Mouse (Mus musculus): Measurements from ENCODE around the gene Itgb4. TPM values are rescaled to one million over a fixed set of nuclear protein-coding genes. Genes with fewer than 3 reads are reported as not detected.
A peak's percentile ranks its signal among the peaks of the same experiment; 100 is the strongest.
"Not testable (repeated sequence)": the region's sequence is repeated elsewhere in the genome, so short reads cannot be mapped to it uniquely, and the experiment has no call there.

Itgb4 gene
- total RNA-seq, 2 experiments from 2014 or later: 3.5 to 4.0 TPM

- no peak for DNase-seq (ENCODE audit: low spot score)
Measured at GRCm38 (mm10) chr11:116005701-116006419, 31.4 kb downstream of the Itgb4 start.

GRCm38 (mm10) chr11:116007095-116007850 lies 32.8 kb downstream of the Itgb4 start:
- no peak for DNase-seq (ENCODE audit: low spot score)
- intact Hi-C loops (cut with DNase I): no loop called here

More at GRCm38 (mm10) chr11:116005701-116006419, 31.4 kb downstream of the Itgb4 start:
- intact Hi-C loops (cut with DNase I): no loop called here

GRCm38 (mm10) chr11:116008411-116008810 lies 33.9 kb downstream of the Itgb4 start:
- intact Hi-C loops (cut with DNase I): no loop called here
- no peak for DNase-seq (ENCODE audit: low spot score)

- DNase-seq (ENCODE audit: low spot score): no peak
- intact Hi-C loops (cut with DNase I): no loop called here
Measured at GRCm38 (mm10) chr11:116008832-116009375, 34.4 kb downstream of the Itgb4 start.

- intact Hi-C loops (cut with DNase I): no loop called here
Measured at GRCm38 (mm10) chr11:116009661-116010060, 35.2 kb downstream of the Itgb4 start.

GRCm38 (mm10) chr11:116010146-116010545 lies 35.6 kb downstream of the Itgb4 start:
- intact Hi-C loops (cut with DNase I): no loop called here
- DNase-seq (ENCODE audit: low spot score): no peak

More at GRCm38 (mm10) chr11:116009661-116010060, 35.2 kb downstream of the Itgb4 start:
- no peak for DNase-seq (ENCODE audit: low spot score)

GRCm38 (mm10) chr11:116010948-116011347 lies 36.4 kb downstream of the Itgb4 start:
- intact Hi-C loops (cut with DNase I): no loop called here
- DNase-seq (ENCODE audit: low spot score): no peak

- DNase-seq (ENCODE audit: low spot score): no peak
- intact Hi-C loops (cut with DNase I): no loop called here
Measured at GRCm38 (mm10) chr11:116011529-116012261, 37.2 kb downstream of the Itgb4 start.

- intact Hi-C loops (cut with DNase I): no loop called here
- peak; percentile 85 for DNase-seq (ENCODE audit: low spot score)
Measured at GRCm38 (mm10) chr11:116012262-116012947, 37.9 kb downstream of the Itgb4 start, which contains the start of gene Galk1. Gene Galk1 (minus strand): TSS chr11:116012719.

- DNase-seq (ENCODE audit: low spot score): no peak
- intact Hi-C loops (cut with DNase I): no loop called here
Measured at GRCm38 (mm10) chr11:116014821-116015220, 40.3 kb downstream of the Itgb4 start.

- no peak for DNase-seq (ENCODE audit: low spot score)
- intact Hi-C loops (cut with DNase I): no loop called here
Measured at GRCm38 (mm10) chr11:116018106-116018505, 43.6 kb downstream of the Itgb4 start.

- DNase-seq (ENCODE audit: low spot score); intact Hi-C loops (cut with DNase I): not testable (repeated sequence)
Measured at GRCm38 (mm10) chr11:116018867-116019266, 44.4 kb downstream of the Itgb4 start.

- DNase-seq (ENCODE audit: low spot score): no peak
- intact Hi-C loops (cut with DNase I): no loop called here
Measured at GRCm38 (mm10) chr11:116019360-116019791, 44.9 kb downstream of the Itgb4 start.

GRCm38 (mm10) chr11:116019976-116020411 lies 45.5 kb downstream of the Itgb4 start:
- DNase-seq (ENCODE audit: low spot score): no peak
- intact Hi-C loops (cut with DNase I): no loop called here

- intact Hi-C loops (cut with DNase I): no loop called here
Measured at GRCm38 (mm10) chr11:116020519-116020922, 46.0 kb downstream of the Itgb4 start.

GRCm38 (mm10) chr11:116021328-116022220 lies 47.1 kb downstream of the Itgb4 start:
- intact Hi-C loops (cut with DNase I): no loop called here
- DNase-seq (ENCODE audit: low spot score): no peak

More at GRCm38 (mm10) chr11:116020519-116020922, 46.0 kb downstream of the Itgb4 start:
- no peak for DNase-seq (ENCODE audit: low spot score)

- intact Hi-C loops (cut with DNase I): no loop called here
- DNase-seq (ENCODE audit: low spot score): no peak
Measured at GRCm38 (mm10) chr11:116022256-116022780, 47.8 kb downstream of the Itgb4 start.
